Mouse (Mus musculus) cerebellum, adult 9-11 months (tissue): ENCODE measurements at regions not wholly inside any gene's neighbourhood (a gene's known extent, or its start where the extent isn't known, plus 50 kb on each side); places are given as distances from the start of the nearest gene placed in this dataset.
A peak's percentile ranks its signal among the peaks of the same experiment; 100 is the strongest.

ENCODE experiments used
- DNase-seq: peaks from one replicate; pipeline ENCODE4 v3.0.0; 2022

DNA sequence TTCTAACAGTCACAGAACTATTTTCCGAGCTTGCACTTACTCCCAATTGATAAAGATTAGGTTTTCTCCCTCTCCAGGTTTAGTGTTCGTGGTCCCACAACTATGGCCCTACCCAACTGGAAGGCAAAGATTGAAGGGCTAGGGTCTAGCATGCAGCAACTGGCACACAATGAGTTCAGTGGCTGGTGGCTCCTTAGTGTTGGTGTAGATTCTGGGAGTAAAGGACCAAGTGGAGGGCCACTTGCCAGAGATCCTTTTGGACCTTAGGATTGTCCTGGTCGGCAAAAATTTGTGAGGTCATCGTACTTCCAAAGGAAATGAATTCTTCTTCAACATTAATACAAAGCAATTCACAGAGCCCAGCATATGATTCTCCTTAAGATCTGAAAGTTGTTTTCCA is 114.8 kb upstream of the Trib2 start:
- DNase-seq, result no peak

DNA sequence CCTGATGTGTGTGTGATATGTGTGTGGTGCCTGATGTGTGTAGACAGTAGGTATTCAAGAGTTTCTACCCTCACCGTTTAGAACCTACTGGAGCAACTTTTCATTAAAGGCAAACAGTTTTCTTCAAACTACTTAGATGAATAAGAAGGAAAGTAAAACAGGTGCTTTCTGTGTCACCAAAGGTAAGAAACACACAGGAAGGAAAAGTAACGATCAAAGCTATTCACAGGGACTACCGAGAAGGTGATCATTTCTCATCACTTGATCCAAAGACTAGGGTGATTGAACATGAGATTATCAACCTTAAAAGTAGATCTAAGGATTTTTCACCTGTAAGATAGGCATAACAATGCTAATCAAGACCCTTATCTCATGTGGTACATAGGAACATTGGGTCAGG is 113.4 kb upstream of the Trib2 start:
- no peak for DNase-seq

DNA sequence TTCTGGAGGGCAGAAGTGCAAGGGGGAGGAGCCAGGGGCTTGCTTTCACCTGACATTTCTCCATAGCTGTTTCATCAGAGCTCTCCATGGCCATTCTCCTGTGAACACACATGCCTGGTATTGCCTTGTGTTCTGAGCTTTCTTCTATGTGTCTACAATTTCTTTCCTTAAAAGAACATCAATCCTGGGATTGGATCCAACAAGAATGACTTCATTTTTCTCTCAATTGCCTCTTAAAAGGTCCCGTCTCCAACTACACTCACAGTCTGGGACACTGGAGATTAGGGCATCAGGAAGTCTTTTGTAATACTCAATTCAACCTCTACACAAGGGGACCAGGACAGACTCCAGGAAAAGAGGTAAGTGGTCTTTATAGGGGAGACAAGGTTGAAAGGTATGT is 112.8 kb upstream of the Trib2 start:
- DNase-seq, result no peak

DNA sequence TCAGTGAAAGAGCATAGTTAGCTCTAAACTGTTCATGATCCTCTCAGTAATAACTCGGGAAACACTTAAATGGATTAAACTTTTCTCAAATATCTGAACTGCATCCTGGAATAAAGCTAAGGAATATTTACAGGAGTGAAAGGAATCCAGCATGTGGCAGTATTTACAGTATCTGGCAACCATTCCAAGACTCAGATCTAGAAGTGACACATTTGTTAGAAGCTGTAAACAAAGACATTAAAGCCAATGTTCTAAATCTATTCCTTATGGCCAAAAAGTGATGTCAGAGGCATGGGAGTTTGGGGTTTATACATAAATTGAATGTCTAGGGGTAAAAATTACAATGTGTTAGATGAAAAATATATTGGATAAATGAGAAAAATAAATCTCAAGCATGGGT is 101.6 kb upstream of the Trib2 start:
- no peak for DNase-seq

DNA sequence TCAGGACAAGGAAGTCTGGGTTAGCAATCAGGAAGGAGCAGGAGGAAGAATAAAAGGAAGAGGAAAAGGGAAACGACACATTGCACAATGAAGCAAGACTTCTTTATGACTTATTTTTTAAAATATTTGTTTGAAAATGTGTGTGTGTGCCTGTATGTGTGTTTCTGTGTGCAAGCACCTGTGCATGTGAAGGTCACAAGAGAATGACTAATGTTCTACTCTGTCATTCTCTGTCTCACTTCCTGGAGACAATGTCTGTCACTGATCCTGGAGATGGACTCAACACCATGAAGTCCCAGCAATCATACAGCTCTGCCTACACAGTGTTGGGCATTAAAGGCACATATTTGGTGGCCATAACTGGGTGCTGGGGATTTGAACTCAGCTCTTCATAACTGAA is 96.2 kb upstream of the Trib2 start:
- DNase-seq, result no peak

DNA sequence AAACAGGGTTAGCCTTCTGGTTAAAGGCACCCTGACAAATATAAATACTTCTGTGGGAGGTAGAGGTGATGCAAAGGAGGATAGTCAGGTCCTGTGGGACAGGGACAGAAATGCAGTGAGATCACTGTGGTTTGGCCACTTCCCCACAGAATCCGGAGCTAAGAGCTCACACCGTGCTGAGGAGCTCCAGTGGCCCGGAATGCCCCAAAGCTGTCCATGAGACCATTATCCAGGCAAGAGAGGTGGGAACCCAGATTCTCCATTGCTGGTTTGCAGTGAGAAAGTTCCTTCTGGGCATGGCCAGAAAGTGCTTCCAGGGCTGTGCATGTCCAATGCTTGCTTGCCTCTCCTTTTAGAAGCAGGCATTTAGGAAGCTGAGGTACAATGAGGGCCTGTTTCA is 95.8 kb upstream of the Trib2 start:
- DNase-seq, result no peak

DNA sequence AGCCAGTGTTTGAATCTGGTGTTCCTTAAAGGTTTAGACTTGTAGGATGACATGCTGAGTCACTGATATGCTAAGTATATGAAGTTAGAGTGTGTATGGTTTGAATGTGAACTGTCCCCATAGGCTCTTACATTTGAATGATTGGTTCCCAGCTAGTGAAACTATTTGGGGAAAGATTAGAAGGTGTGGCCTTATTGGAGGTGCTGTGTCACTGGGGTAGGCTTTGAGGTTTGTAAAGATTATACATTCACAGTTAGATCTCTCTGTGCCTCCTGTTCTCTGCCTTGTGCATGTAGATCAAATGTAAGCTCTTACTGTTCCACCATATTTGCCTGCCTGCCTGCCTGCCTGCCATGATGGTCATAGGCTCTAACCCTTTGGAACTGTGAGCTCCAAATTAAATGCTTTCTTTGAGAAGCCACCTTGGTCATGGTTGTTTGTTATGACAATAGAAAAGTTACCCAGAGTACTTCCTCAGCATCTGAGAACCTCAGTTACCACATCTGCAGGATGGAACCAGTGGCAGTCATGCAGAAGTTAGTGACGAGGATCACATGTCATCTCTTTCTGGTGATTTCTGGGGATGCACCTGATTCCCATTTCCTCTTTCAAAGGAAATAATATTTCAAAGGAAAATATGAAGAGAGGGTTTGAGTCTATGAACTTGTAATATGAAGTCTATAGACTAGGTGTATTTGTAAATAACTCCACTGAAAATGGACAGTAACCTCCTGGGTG is 94.7 kb upstream of the Trib2 start:
- DNase-seq, result no peak

DNA sequence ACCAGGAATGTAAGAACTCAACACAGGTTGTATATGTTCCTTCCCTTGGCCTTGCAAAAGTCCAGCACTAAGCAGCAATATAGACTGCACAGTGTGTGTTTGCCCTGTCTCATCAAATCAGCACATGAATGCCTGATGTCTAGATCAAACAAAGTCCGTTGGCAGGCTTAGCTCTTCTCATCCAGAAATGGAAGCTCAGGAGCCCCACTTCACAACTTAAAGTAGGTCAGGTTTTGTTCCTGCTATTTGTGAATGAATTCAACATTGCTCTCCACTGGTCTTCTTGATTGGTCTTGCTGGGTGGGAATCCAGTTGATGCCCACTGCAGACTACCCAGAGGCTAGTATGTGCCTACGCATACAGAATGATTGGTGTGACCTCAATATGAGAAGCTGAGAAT is 80.8 kb upstream of the Trib2 start:
- peak; percentile 4 for DNase-seq

DNA sequence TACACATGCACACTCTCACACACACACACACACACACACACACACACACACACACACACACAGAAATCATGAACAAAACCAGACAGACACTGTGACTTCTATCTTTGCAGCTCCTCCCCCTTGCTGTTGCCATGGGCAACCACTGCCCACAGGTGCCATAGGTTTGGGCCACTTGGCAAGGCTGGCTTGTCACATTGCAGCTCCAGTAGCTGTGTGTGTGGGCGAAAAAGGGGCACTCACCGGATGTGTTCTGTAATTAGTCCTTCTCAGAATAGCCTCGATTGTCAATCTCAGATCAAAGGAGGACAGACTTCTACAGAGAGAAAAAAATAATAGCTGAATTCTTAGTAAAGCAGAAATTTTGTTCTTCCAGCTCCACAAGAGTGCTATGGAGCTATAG is 79.8 kb upstream of the Trib2 start:
- DNase-seq, result no peak

DNA sequence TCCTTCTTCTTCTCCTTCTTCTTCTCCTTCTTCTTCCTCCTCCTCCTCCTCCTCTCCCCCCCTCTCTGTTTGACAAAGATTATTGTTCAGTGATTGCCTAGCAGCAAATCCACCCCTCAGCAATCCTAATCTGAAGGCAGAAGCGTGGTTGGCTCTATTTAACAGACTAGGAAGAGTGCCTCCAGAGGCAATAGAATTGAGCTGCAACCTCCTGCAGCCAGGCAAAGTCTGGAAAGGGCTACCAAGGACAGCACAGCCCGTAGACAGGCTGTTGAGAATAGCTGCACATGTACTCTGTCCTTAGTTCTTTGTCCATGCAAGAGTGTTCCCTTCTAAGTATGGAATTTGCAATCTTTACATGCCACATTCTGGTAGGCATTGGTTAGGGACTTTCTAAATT is 78.5 kb upstream of the Trib2 start:
- DNase-seq, result no peak

DNA sequence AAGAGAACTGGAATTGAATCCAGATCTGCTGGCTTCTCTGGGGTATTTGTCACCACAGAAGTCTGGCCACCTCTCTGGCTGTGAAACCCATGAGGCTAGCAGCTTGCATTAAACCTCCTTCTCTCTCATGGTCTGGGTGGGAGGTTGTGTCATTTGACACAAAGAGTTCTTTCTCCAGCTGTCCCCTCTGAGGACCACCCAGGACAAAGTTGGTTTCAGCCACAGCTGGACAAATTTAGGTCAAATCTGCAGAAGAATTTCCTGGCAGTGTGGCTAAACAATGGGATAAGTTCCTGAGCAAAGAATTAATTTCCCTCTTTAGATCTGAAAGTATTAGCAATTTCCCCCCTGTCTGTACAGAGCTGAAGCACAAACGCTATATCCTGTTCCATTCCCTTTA is 73.9 kb upstream of the Trib2 start:
- DNase-seq, result no peak

DNA sequence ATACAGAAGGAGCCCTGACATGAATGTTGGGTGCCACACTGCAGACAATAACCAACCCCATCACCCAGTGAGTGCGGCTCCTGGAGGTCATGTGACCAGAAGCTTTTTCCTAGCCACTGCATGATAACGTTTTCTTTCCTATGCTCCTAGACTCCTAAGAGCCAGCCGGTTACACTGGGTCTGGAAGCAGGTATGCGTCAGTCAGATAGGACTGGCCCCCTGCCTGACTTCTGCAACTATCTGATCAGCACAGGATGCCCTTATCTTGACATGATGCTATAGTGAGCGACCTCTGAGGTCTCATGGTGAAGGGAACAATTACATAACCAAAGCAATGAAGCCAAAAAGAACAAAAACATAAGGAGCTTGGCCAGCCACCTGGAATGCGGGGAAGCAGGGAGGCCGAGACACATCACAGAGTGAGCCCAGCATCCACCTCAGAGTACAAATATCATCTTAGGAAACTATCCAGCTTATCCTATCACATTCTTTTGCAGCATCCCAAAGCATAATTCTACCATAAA is 63.2 kb upstream of the Trib2 start:
- no peak for DNase-seq
